Mouse (Mus musculus): Measurements from ENCODE around the gene Rpl29.

Gene Rpl29

GRCm38 (mm10) chr9:106471892-106472291, 42.6 kb downstream of the Rpl29 start:
- in situ Hi-C loops (cut with MboI, MseI), result no loop called here

DNA sequence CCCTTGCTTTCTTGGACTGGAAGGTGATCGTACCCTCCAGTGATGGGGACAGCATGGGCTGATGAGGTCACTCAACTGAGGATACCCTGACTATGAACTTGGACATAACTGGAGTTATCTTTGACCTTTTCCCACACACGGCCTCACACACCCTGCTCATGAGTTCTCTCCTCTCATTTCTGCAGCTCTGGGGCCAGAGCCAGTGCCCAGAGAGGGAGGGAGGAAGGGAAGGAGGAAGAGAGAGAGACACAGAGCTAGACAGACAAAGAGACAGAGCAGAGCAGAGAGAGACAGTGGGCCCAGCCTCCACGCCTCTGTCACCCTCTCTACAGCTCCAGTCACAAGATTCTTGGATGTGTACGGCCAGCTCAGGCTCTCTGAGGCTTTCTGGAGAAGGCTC, 43.1 kb downstream of the Rpl29 start:
- in situ Hi-C loops (cut with MboI, MseI), result no loop called here

DNA sequence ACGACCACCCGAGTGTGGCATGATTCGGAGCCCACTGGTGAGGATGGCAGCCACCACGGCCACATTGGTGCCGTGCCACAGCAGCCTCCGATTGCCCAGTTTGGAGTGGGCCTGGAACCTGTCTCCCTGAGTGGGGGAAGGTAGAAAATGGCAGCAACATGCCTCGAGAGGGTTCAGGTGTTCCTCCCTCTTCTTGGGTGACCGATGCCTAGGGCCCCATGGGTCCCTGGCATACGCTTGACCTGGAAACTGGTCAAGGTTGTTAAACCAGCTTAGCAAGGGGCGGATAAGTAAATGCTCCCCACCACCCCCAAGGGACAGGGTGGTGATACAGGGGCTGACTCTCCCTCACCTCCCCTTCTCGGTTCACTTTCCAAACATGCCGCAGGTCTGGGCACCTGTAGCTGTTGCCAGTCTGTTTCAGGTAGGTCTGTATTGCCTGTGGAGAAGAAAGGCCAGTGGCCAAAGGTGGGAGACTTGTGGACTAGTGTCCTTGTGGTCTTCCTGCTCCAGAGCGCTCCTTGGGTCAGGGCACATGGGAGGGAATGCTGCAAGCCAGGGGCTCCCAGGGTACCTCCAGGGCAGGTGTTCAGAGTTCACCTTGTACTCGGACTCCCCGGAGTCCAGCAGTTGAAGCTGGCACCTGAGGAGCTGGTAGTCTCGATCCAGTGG, 44.0 kb downstream of the Rpl29 start:
- in situ Hi-C loops (cut with MboI, MseI), result no loop called here

GRCm38 (mm10) chr9:106473753-106474105, 44.5 kb downstream of the Rpl29 start:
- in situ Hi-C loops (cut with MboI, MseI), result no loop called here

- in situ Hi-C loops (cut with MboI, MseI), result no loop called here
Measured at GRCm38 (mm10) chr9:106474456-106474855, 45.2 kb downstream of the Rpl29 start.

DNA sequence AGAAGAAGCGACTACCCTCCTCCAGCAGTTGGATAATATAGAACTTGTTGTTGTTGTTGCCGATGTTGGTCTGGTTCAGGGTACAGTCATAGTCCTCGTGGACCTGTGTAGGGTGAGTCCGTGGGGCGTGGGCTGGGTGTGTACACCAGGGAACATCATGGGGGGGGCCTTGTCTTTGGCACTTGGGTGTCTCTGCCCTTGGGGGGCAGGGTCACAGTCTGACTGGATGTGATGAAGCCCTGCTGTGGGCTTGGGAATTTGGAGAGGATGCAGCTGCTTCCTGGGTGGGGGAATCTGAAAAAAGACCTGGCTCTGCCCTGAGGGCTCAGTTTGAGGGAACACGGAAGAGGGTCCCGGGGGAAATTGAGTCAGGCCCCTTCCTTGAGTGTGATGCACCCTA, 45.8 kb downstream of the Rpl29 start:
- in situ Hi-C loops (cut with MboI, MseI), result no loop called here

- in situ Hi-C loops (cut with MboI, MseI), result no loop called here
Measured at GRCm38 (mm10) chr9:106475663-106476001, 46.4 kb downstream of the Rpl29 start, which contains the start of gene Rrp9. TSS of gene Rrp9 (plus strand) at chr9:106475963.

- in situ Hi-C loops (cut with MboI, MseI), result no loop called here
Measured at GRCm38 (mm10) chr9:106476002-106476923, 47.0 kb downstream of the Rpl29 start.

GRCm38 (mm10) chr9:106476924-106477484, 47.8 kb downstream of the Rpl29 start, which contains the start of gene Parp3:
TSS of gene Parp3 (minus strand) at chr9:106476949.
- in situ Hi-C loops (cut with MboI, MseI), result no loop called here

- in situ Hi-C loops (cut with MboI, MseI), result no loop called here
Measured at GRCm38 (mm10) chr9:106477649-106478048, 48.4 kb downstream of the Rpl29 start.

DNA sequence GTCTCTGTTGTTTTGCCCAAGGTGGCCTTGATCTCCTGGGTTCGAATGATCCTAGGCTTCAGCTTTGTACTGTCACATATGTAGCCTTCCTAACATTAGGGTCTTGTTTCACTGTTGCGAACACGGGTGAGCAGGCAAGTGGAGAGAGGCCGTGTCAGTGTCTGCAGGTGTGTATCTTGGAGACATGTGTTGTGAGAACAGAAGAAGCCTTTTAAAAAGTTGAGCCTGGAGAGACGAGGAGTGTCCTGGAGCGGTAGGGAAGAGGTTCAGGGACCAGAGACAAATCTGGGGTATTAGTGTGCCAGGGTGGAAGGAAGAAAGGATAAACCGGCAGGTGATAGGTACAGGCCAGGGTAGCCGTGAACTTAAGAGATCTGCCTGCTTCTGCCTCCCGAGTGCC, 48.8 kb downstream of the Rpl29 start:
- in situ Hi-C loops (cut with MboI, MseI), result no loop called here

- in situ Hi-C loops (cut with MboI, MseI), result no loop called here
Measured at GRCm38 (mm10) chr9:106480541-106480940, 51.3 kb downstream of the Rpl29 start.

- in situ Hi-C loops (cut with MboI, MseI), result no loop called here
Measured at GRCm38 (mm10) chr9:106481075-106481474, 51.8 kb downstream of the Rpl29 start.
